ENCODE assay signal across 9 mouse cellular contexts in the genomic region with DNA sequence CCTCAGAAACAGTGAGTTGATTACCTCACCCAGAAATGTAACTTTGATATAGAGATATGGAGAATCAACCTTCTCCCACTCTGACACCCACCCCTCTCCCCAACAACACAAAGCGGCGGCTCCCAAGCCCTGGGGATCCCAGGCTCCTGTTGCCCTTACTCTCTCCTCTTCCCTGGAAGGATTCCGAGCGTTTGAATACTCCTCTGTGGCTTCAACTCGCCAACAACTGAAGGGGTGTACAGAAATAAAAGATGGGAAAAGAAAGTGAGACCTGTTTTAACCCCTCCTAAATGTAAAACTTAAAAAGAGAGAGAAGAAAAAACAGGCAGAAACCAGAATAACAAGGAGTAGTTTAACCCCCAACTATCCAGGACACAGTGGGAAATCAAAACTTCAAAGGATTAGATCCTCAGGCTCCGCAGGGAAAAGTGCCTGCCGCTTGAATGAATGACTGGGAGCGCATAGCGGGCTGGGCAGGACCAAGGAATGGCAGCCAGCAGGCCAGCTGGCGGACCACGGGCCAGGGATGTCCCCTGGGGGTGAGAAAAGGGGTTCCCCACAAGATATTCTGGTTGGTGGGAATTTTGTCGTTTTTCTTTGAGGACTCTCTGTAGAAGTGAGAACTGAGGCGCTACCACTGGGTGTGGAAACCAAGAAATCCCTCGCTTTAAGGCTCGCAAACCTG. TPM values are rescaled to one million over a fixed set of nuclear protein-coding genes. Genes with fewer than 3 reads are reported as not detected.
DNase-seq lines count a peak whose midpoint lies in the region; ATAC-seq and TF ChIP-seq lines count a peak whose summit lies in the region.
"Had no signal": no experiment of that assay in that cellular context is flagged by ENCODE, and none has a peak within 500 bp of the region (broad histone marks: within the 10 kb centered on the region; RNA-seq: fewer than 3 reads in every experiment).

No protein-coding gene starts in this region.

- WGBS in hindbrain, embryonic 15.5 days = under 1% methylated on average over 15 of the region's 15 CpGs
- 2% methylated on average over 15 of the region's 15 CpGs for WGBS in limb, embryonic 13.5 days
- under 1% methylated on average over 15 of the region's 15 CpGs for WGBS in midbrain, embryonic 15.5 days

- H3K4me3 ChIP-seq in embryonic fibroblast, embryonic 13.5 days (ENCODE audit: insufficient read depth, low read length) = peak overlapping the region; percentile 76
- H3K4me3 ChIP-seq in hindbrain, embryonic 15.5 days = peak overlapping the region; percentile 83
- H3K4me3 ChIP-seq in limb, embryonic 13.5 days = peak overlapping the region; percentile 68
- H3K4me3 ChIP-seq in midbrain, embryonic 15.5 days = peak overlapping the region; percentile 69

- no peaks in the 10 kb centered on the region for H3K4me1 ChIP-seq in embryonic fibroblast, embryonic 13.5 days (ENCODE audit: control insufficient read depth, insufficient read depth, low read length)
- H3K4me1 ChIP-seq in hindbrain, embryonic 15.5 days (replicated peaks) = peaks cover 26% of the 10 kb centered on the region
- H3K4me1 ChIP-seq in limb, embryonic 13.5 days = peaks cover 17% of the 10 kb centered on the region
- H3K4me1 ChIP-seq in midbrain, embryonic 15.5 days = peaks cover 33% of the 10 kb centered on the region

- peak overlapping the region; percentile 57 for H3K9ac ChIP-seq in hindbrain, embryonic 15.5 days
- H3K9ac ChIP-seq in limb, embryonic 13.5 days = peak overlapping the region; percentile 74
- H3K9ac ChIP-seq in midbrain, embryonic 15.5 days = peak overlapping the region; percentile 52

- H3K9me3 ChIP-seq in hindbrain, embryonic 15.5 days = no peaks in the 10 kb centered on the region
- no peaks in the 10 kb centered on the region for H3K9me3 ChIP-seq in limb, embryonic 13.5 days
- H3K9me3 ChIP-seq in midbrain, embryonic 15.5 days = no peaks in the 10 kb centered on the region

- H3K4me2 ChIP-seq in hindbrain, embryonic 15.5 days = peak overlapping the region; percentile 98
- H3K4me2 ChIP-seq in limb, embryonic 13.5 days (replicated peaks) = peak overlapping the region; percentile 85
- H3K4me2 ChIP-seq in midbrain, embryonic 15.5 days = peak overlapping the region; percentile 69

- H3K27ac ChIP-seq in embryonic fibroblast, embryonic 13.5 days (ENCODE audit: insufficient read depth, low read length) = no peak overlapping the region
- H3K27ac ChIP-seq in hindbrain, embryonic 15.5 days (replicated peaks) = peak overlapping the region; percentile 79
- no peak overlapping the region for H3K27ac ChIP-seq in limb, embryonic 13.5 days
- peak overlapping the region; percentile 66 for H3K27ac ChIP-seq in midbrain, embryonic 15.5 days

- no peaks in the 10 kb centered on the region for H3K27me3 ChIP-seq in hindbrain, embryonic 15.5 days
- no peaks in the 10 kb centered on the region for H3K27me3 ChIP-seq in limb, embryonic 13.5 days
- H3K27me3 ChIP-seq in midbrain, embryonic 15.5 days (replicated peaks) = no peaks in the 10 kb centered on the region

- no peak for TF ChIP-seq CTCF in embryonic fibroblast, embryonic 13.5 days (IDR thresholded peaks at IDR 0.05; ENCODE audit: borderline replicate concordance, insufficient read depth, low read length)

- no peak for ATAC-seq in hindbrain, embryonic 15.5 days (ENCODE audit: low FRiP score, low read depth)
- no peak for ATAC-seq in limb, embryonic 13.5 days (ENCODE audit: low FRiP score, low read depth)
- no peak for ATAC-seq in midbrain, embryonic 15.5 days (replicated peaks)
- no peak for ATAC-seq in activated CD4-positive, CD25-positive, alpha-beta regulatory T cell, adult 4 months

- no peak for TF ChIP-seq POLR2A in embryonic fibroblast, embryonic 13.5 days (IDR thresholded peaks at IDR 0.05; ENCODE audit: low read depth, low read length)

- H3K36me3 ChIP-seq in hindbrain, embryonic 15.5 days = no peaks in the 10 kb centered on the region
- H3K36me3 ChIP-seq in limb, embryonic 13.5 days = no peaks in the 10 kb centered on the region
- H3K36me3 ChIP-seq in midbrain, embryonic 15.5 days (replicated peaks) = no peaks in the 10 kb centered on the region

- peak; percentile 19 for DNase-seq in gastrocnemius, postnatal 10 days
- no peak for DNase-seq in gastrocnemius, adult 18-20 months (ENCODE audit: low spot score)
- DNase-seq in NIH3T3 (ENCODE audit: low read depth) = peak; percentile 34

RNA-seq across cellular contexts. Expression of a gene that starts 2.6 kb away (rescaled TPM):
- total RNA-seq in gastrocnemius, postnatal 10 days (2021) = 1 to 10 TPM; 2.5 to 3.9 TPM
- under 1 TPM; 0.41 to 0.97 TPM for total RNA-seq in gastrocnemius, adult 18-20 months (2021)
- polyA plus RNA-seq in embryonic fibroblast, embryonic 13.5 days (2011; ENCODE audit: insufficient read length, low read depth, missing spikeins) = 63.6 and 76.1 TPM in 2 replicates
- polyA plus RNA-seq in hindbrain, embryonic 15.5 days (2015; fragmentation: Nextera tagmentation; extraction: Ambion mirVana) = 32.9 and 34.2 TPM in 2 replicates
- polyA plus RNA-seq in limb, embryonic 13.5 days (2015; fragmentation: Nextera tagmentation; extraction: Ambion mirVana) = 28.5 and 32.3 TPM in 2 replicates
- 23.5 and 26.6 TPM in 2 replicates for polyA plus RNA-seq in midbrain, embryonic 15.5 days (2015; fragmentation: Nextera tagmentation; extraction: Ambion mirVana)
- 1 to 10 TPM; 5.5 to 7.0 TPM for polyA plus RNA-seq in activated CD4-positive, CD25-positive, alpha-beta regulatory T cell, adult 4 months (2017; shearing (Covaris generic))
- total RNA-seq: MEL had no signal

Comparison
In these comparisons a context has a peak if more than half of its experiments do, and no peak if none do; other contexts are left out.
1. H3K27ac ChIP-seq: peak in hindbrain, embryonic 15.5 days (single experiment) and midbrain, embryonic 15.5 days (single experiment); none in embryonic fibroblast, embryonic 13.5 days (single experiment) and limb, embryonic 13.5 days (single experiment).
2. Peak in every context shown above with its lines, with median percentiles within 50 percentile points of each other: H3K4me3 ChIP-seq, H3K4me2 ChIP-seq and H3K9ac ChIP-seq.